Mouse (Mus musculus): ENCODE data around the gene Dynlt1b. TPM values are rescaled to one million over a fixed set of nuclear protein-coding genes. Genes with fewer than 3 reads are reported as not detected.
A peak's percentile ranks its signal among the peaks of the same experiment; 100 is the strongest.
"Not testable (repeated sequence)": the region's sequence is repeated elsewhere in the genome, so short reads cannot be mapped to it uniquely, and the experiment has no call there.

Dynlt1b gene
- polyA plus RNA-seq, 1 experiment from 2014 or later = 526 TPM

DNA sequence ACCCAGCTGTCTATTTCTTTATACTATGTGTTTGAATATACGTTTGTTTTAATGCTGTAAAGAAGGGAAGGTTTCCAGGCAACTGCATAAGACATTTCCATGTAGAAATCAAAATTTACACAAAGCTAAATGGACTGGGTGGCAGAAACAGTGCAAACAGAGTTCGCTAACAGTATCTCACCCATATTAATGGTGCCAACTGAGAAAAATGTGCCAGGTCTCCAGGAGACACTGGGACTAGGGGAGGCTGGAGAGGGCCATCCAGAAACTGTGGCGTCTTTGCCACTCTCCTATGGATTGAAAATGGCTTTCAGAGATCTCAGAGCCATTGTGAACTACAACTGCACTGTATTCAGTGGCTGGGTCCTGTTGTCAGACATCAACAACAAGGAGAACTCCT is 40.1 kb downstream of the Dynlt1b start:
- WGBS = 80% methylated on average over 2 of the region's 3 CpGs
- not testable (repeated sequence) for H3K9me3 ChIP-seq (replicated peaks); H3K4me3 ChIP-seq (replicated peaks); H3K9ac ChIP-seq; ATAC-seq (ENCODE audit: insufficient number of reproducible peaks, low FRiP score, low TSS enrichment, low read depth); H3K27ac ChIP-seq (replicated peaks); H3K27me3 ChIP-seq; H3K4me2 ChIP-seq (replicated peaks); H3K36me3 ChIP-seq
- H3K4me1 ChIP-seq = peaks cover 11% of the 10 kb centered on the region

DNA sequence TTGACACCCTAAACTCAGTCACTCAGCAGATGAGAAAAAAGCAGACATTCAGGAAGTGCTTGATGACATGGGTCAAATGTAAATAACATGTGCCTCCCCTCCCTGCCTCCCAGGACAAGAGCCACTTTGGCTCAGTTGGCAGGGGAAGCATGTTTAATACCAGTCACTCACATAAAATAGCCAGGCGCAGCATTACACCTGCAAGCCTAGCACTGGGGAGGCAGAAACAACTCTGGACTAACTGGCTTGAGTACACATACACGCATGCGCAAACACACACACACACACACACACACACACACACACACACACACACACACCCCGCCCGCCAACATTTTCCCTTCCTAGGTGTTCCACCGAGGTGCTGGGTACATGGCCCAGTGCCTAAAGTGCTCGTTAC is 40.8 kb downstream of the Dynlt1b start:
- ATAC-seq (ENCODE audit: insufficient number of reproducible peaks, low FRiP score, low TSS enrichment, low read depth); H3K4me2 ChIP-seq (replicated peaks); H3K4me3 ChIP-seq (replicated peaks); H3K9me3 ChIP-seq (replicated peaks); H3K9ac ChIP-seq; H3K36me3 ChIP-seq; H3K27me3 ChIP-seq; H3K27ac ChIP-seq (replicated peaks): not testable (repeated sequence)
- H3K4me1 ChIP-seq = peaks cover 17% of the 10 kb centered on the region
- 92% methylated on average over 5 of the region's 7 CpGs for WGBS

DNA sequence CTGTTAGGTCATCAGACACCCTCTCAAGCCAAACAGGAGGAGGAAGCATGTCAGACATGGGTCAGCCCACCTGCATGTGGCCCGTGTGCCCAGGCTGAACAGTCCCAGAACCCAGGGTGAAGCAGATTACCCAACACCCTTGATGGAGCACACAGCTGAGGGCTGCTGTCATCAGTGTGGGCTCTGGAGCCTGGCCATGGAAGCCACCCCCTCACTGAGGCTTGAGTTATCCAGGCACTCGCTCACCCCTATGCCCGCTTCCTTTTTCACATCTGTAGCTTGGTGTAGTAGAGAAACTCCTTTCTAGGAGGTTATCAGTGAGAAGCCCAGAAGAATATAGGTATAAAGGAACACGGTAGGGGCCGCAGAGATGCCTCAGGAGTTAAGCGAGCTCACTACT is 45.4 kb downstream of the Dynlt1b start:
- peak overlapping the region; percentile 74; the same call in 1 of the 2 replicates for H3K4me2 ChIP-seq (replicated peaks)
- H3K27me3 ChIP-seq; H3K9me3 ChIP-seq (replicated peaks); H3K9ac ChIP-seq; ATAC-seq (ENCODE audit: insufficient number of reproducible peaks, low FRiP score, low TSS enrichment, low read depth); H3K27ac ChIP-seq (replicated peaks); H3K4me1 ChIP-seq; H3K4me3 ChIP-seq (replicated peaks); H3K36me3 ChIP-seq: not testable (repeated sequence)
- 88% methylated on average over 6 of the region's 6 CpGs for WGBS

DNA sequence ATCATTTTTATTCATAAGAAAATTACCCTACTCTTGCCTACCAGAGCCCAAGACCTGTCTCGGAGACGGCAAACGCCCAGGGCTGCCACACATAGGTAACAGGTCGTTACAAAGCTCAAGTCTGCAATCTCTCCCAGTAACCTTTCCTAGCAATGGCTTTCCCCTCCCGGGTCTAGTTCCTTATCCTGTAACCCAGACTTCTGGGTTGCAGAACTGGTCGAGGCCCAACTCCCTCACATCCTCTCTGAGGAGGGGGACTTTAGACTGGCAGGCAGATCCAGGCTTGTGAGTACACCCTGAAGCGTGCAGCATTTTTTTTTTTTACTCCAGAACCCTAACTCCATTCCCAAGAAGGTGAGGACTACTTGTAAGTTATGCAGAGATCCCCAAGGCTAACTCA is 46.0 kb downstream of the Dynlt1b start:
- not testable (repeated sequence) for H3K27me3 ChIP-seq; H3K36me3 ChIP-seq; ATAC-seq (ENCODE audit: insufficient number of reproducible peaks, low FRiP score, low TSS enrichment, low read depth); H3K9me3 ChIP-seq (replicated peaks); H3K4me1 ChIP-seq; H3K27ac ChIP-seq (replicated peaks); H3K9ac ChIP-seq
- 47% methylated on average over 7 of the region's 7 CpGs for WGBS
- Histone ChIP-seq H3K4me2 (replicated peaks) (peak overlapping the region; percentile 74), H3K4me3 (replicated peaks) (peak overlapping the region; percentile 56)

DNA sequence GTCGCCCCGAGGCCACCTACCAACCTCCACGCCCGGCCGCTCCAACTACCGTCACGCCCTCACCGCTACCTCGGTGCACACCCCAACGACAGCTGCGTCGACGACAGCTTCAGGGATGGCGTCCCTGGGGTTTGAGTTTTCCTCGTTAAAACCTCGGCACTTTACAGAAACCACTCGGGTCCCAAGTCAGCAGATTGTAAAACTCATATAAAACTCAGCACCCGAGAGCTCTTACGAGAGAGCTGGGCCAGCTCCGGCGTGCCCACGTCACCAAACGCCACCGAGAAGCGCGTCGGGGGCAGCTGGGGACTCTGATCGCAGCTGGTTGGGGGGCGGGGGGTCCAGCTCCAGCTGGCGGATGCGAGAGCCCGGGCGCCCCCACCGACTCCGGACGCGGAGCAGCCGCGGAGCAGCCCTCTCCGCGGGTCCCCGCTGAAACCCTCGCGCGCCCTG is 46.6 kb downstream of the Dynlt1b start:
- Histone ChIP-seq H3K4me2 (replicated peaks) (peak overlapping the region; percentile 74), H3K27ac (replicated peaks) (peak overlapping the region; percentile 75), H3K9ac (peak overlapping the region; percentile 78), H3K4me3 (replicated peaks) (peak overlapping the region; percentile 56)
- under 1% methylated on average over 45 of the region's 45 CpGs for WGBS
- H3K4me1 ChIP-seq; H3K9me3 ChIP-seq (replicated peaks); H3K36me3 ChIP-seq; H3K27me3 ChIP-seq: not testable (repeated sequence)
- peak; percentile 36 for ATAC-seq (ENCODE audit: insufficient number of reproducible peaks, low FRiP score, low TSS enrichment, low read depth)

DNA sequence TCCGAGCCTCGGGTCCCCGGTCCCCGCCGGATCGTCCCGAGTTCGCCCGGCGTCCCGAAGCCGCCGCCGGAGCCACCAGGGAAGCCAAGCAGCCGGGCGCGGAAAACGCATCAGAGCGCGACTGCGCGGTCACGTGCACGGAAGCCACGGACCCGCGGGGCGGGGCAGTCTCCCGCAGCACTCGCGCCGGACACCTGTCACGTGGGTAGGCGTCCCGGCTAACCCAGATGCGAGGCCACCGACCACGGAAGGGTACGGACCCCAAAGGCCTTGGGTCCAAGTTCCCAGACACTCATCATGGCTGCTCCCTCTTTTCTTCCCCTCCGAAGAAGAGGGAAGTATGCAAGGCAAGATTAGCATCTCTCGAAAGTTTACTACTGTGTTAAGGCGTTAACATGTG is 47.1 kb downstream of the Dynlt1b start:
- Histone ChIP-seq H3K27ac (replicated peaks) (peak overlapping the region; percentile 75), H3K4me3 (replicated peaks) (peak overlapping the region; percentile 56), H3K9ac (peak overlapping the region; percentile 78), H3K4me2 (replicated peaks) (peak overlapping the region; percentile 74)
- not testable (repeated sequence) for H3K4me1 ChIP-seq; H3K36me3 ChIP-seq; H3K9me3 ChIP-seq (replicated peaks); H3K27me3 ChIP-seq
- ATAC-seq (ENCODE audit: insufficient number of reproducible peaks, low FRiP score, low TSS enrichment, low read depth) = peak; percentile 70
- under 1% methylated on average over 42 of the region's 42 CpGs for WGBS

DNA sequence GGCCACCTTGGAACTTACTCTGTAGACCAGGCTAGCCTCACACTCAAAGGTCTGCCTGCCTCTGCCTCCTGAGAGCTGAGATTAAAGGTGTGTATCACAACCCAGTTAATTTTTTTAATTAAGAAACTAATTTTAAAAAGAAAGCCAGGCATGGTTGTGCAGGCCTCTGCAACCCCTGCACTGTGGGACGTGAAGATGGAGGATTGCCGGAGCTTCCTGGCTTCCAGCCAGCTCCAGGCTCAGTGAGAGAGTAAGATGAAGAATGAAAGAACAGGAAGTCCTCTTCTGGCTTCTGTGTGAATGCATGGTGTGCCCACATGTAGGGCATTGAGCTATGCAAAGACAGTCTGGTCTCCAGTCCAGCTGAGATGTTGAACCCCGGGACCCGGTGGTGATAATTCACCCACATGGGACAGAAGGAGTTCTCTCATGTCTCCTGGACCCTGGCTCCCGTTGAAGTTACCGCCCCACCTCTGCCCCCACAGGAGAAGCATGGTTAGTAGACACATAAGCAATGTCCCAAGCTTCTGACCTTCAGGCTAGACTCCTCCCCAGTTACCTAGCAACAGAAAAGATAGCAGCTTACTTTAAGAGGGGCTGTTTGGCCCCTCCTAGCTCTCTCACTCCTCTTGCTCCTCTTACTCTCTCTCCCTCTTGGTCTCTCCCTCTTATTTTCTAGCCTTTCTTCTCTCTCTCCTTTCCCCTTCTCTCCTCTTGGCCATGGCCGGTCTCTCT is 51.1 kb downstream of the Dynlt1b start:
- H3K9me3 ChIP-seq (replicated peaks); ATAC-seq (ENCODE audit: insufficient number of reproducible peaks, low FRiP score, low TSS enrichment, low read depth): not testable (repeated sequence)

DNA sequence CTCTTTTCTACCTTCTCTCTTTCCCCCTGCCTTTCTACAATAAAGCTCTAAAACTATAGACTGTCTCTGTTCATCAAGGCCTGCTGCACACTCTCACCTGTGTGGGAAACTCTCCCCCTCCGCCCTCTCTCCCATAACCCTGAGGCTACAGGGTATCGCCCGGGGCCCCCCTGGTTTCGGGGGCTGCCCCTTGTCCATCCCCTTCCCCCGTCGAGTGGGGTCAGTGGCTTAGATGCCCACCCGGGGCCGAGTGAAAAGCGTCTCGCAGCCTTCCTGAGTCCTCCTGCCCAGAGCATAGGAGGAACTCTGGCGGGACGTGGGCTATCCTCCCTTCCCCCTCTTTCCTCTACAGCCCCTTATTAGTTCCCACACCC is 51.7 kb downstream of the Dynlt1b start:
- 86% methylated on average over 12 of the region's 12 CpGs for WGBS
- not testable (repeated sequence) for ATAC-seq (ENCODE audit: insufficient number of reproducible peaks, low FRiP score, low TSS enrichment, low read depth); H3K4me3 ChIP-seq (replicated peaks); H3K9me3 ChIP-seq (replicated peaks); H3K9ac ChIP-seq; H3K27ac ChIP-seq (replicated peaks); H3K36me3 ChIP-seq; H3K4me2 ChIP-seq (replicated peaks); H3K4me1 ChIP-seq; H3K27me3 ChIP-seq

More for the DNA sequence above, 51.1 kb downstream of the Dynlt1b start:
- H3K36me3 ChIP-seq; H3K4me2 ChIP-seq (replicated peaks); H3K27ac ChIP-seq (replicated peaks); H3K4me1 ChIP-seq; H3K27me3 ChIP-seq; H3K4me3 ChIP-seq (replicated peaks); H3K9ac ChIP-seq: not testable (repeated sequence)
- 49% methylated on average over 4 of the region's 7 CpGs for WGBS

DNA sequence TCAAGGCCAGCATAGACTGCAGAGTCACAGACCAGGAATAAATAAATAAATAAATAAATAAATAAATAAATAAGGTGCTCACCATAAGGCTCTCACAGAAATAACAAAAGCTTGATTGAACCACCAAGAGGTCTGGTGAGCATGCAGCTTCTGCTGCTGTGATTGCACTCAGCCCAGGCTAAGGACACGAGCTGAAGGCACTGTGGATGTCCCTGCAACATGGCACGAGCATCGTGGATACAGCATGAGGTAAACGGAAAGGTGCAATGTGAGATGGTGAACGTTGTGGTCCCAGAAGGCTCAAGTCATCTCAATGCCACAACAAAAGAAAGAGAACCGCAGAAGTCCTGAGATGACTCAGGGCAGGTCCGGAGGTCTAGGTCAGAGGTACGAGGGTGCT is 52.3 kb downstream of the Dynlt1b start:
- not testable (repeated sequence) for H3K27ac ChIP-seq (replicated peaks); H3K36me3 ChIP-seq; H3K9ac ChIP-seq; H3K4me1 ChIP-seq; H3K4me3 ChIP-seq (replicated peaks); ATAC-seq (ENCODE audit: insufficient number of reproducible peaks, low FRiP score, low TSS enrichment, low read depth); H3K4me2 ChIP-seq (replicated peaks); H3K27me3 ChIP-seq; H3K9me3 ChIP-seq (replicated peaks)
- 84% methylated on average over 8 of the region's 8 CpGs for WGBS

Other genes with a start within 250 kb of the Dynlt1b start
- gene Tmem181a, start 173.3 kb upstream of the Dynlt1b start, polyA plus RNA-seq (2015; fragmentation: Nextera tagmentation; extraction: Ambion mirVana) = 19.4 and 21.0 TPM in 2 replicates
- gene Dynlt1a, start 112.6 kb upstream of the Dynlt1b start, polyA plus RNA-seq (2015; fragmentation: Nextera tagmentation; extraction: Ambion mirVana) = 14.8 and 17.2 TPM in 2 replicates
- 38.8 and 46.3 TPM in 2 replicates for gene Dynlt1c, start 171.6 kb downstream of the Dynlt1b start, polyA plus RNA-seq (2015; fragmentation: Nextera tagmentation; extraction: Ambion mirVana)
- 203 and 241 TPM in 2 replicates for gene Dynlt1f, start 225.8 kb downstream of the Dynlt1b start, polyA plus RNA-seq (2015; fragmentation: Nextera tagmentation; extraction: Ambion mirVana)
- 1.2 and 1.3 TPM in 2 replicates for gene Sytl3, start 229.0 kb downstream of the Dynlt1b start, polyA plus RNA-seq (2015; fragmentation: Nextera tagmentation; extraction: Ambion mirVana)

All from embryonic facial prominence, embryonic 15.5 days (tissue).